Mouse (Mus musculus) small intestine, adult 2 months (tissue): ENCODE measurements around the gene Acbd5.

Experiments used
- CTCF ChIP-seq: fragments of 200-500 bp; IDR thresholded peaks from 2 replicates; pipeline ENCODE4 v1.5.1; 2012; ENCODE audit warnings: low read depth, mild to moderate bottlenecking, control low read depth, inconsistent platforms, low read length, moderate library complexity, mixed read lengths; ENCODE audit not compliant: insufficient replicate concordance, insufficient read length; ENCODE audit errors: extremely low read depth
- POLR2A ChIP-seq: fragments of 200-500 bp; IDR thresholded peaks from 2 replicates; pipeline ENCODE4 v1.6.1; 2012; ENCODE audit warnings: low read depth, mild to moderate bottlenecking, control low read depth, inconsistent platforms, low read length, moderate library complexity

- TF ChIP-seq POLR2A (no peak), CTCF (no peak)
Measured at GRCm38 (mm10) chr2:23156608-23157081, 88.7 kb downstream of the Acbd5 start.
